Mouse (Mus musculus) fat pad, adult 2 months (tissue): ENCODE measurements around the gene St6galnac4.

Experiments used
- DNase-seq: peaks from one replicate; pipeline ENCODE4 v3.0.0-alpha.2; 2011; ENCODE audit warnings: low read depth, low spot score; ENCODE audit errors: extremely low read depth

Gene St6galnac4

DNA sequence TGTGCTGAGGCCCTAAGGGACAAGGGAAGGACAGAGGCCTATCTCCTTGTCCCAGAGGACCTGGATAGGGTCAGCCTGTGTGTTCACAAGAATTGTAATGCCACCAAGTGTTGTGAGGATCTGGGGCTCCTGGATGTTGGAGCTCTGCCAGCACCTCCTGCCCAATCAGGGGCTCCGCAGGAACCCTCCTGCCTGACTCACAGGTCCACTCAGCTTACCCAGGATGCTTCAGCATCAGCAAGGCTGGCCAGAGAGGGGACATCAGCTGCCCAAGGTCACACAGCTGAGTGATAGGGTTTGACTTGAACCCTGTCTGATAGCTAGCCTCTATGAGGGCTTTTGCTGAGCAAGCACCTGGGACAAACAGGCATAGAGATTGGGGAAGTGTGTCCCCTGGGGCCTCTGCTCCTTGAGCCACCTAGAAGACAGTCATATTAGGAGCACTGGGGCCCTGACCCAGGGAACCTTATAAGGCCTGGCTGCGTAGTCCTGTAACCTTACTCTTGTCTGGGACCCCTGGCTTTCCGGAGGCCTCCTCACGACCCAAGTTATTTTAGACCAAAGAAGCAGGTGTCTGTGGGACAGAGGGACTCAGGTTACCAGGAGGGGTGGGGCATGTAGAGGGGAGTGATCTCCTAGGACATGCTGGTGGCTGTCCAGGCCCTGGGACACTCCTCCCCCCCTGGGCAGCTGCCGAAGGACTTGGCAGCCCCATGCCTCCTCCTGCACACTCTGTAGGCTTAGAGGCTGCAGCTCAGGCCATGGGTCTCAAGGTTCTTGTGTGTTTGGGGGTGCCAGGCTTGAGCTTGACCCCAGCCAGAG, 39.2 kb downstream of the St6galnac4 start:
- no peak for DNase-seq

- DNase-seq = no peak
These were observed 40.6 kb downstream of the St6galnac4 start for GRCm38 (mm10) chr2:32627266-32628043.

- no peak for DNase-seq
These were observed 41.2 kb downstream of the St6galnac4 start for GRCm38 (mm10) chr2:32628044-32628550.

- DNase-seq = no peak
These were observed 41.8 kb downstream of the St6galnac4 start for GRCm38 (mm10) chr2:32628729-32629128.

DNA sequence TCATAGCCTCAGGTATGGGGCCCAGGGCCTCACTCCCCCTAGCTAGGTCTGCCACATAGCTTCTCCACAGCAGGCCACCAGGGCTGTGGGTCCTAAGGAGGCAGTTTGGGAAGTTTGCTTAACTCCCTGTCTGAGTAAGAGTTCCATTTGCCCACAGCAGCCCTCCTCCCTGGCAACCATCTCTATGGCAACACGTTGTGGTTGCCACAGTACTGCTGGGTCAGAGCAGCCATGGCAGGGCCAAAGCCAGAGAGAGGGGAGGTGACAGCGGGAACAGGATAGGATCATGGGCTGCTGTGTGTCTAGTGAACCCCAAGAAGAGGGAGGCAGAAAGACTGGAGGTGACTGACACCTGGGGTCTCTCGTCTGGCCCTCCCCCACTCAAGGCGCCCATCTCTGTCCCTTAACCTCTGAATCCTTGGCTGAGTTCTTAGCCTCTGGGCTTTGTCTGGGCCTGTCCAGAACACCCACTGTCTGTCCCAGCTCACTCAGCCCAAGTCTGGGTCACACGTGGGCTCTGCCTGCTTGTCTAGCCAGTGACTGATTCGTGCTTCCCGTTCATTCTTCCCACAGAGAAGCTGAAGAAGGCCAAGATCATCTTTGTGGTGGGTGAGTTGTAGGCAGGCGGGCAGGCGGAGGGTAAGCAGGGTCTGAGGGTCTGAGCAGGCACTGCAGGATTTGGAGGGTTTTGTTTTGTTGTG, 42.5 kb downstream of the St6galnac4 start:
- DNase-seq = no peak

- DNase-seq = no peak
These were observed 43.1 kb downstream of the St6galnac4 start for GRCm38 (mm10) chr2:32630036-32630435.

- DNase-seq = no peak
These were observed 44.2 kb downstream of the St6galnac4 start for GRCm38 (mm10) chr2:32631046-32631445.

- DNase-seq = no peak
These were observed 45.0 kb downstream of the St6galnac4 start for GRCm38 (mm10) chr2:32631737-32632394.

- no peak for DNase-seq
These were observed 46.8 kb downstream of the St6galnac4 start for GRCm38 (mm10) chr2:32633660-32634059.

GRCm38 (mm10) chr2:32634277-32635105, 47.6 kb downstream of the St6galnac4 start:
- no peak for DNase-seq

DNA sequence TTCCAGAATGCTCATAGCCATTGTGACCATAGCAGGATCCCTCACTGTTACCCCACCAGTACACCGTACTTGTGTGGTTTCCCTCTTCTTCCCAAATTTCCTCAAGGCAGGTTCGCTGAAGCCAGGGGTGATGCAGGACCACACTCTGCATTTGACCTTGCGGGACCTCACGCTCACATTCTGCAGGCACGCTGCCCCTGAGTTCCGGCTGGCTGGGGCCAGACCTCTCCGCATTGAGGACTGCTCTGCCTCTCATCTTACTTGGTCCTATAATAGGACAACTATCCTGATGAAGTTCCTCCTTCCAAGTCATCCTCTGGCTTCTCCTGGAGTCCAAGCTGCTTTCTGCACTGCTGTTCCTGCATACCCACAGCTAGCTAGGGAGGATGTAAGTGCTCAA, 49.7 kb downstream of the St6galnac4 start:
- DNase-seq = no peak

DNA sequence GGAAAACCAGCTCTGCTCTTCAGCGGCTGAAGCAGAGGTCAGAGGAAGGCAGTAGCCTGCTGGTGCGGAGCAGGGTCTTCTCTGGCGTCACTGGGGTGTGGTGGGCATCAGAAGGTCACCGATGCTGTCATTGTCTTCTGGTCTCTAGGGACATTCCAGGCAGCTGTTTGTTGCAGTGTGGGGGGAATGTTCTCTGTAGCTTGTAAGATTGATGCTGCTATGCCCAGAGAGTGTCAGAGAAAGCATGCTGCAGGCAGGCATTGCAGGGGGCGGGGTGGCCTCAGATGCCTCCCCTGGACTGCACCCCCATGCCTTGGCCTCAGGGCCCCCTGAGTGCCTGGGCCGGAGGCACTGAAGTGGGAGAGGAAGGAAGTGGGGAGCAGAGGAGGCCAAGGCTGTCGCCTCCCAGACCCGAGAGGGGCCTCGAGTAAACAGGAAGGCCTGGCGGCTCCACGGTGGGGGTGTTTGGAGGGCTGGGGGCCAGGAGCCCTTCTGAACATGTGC, 50.9 kb downstream of the St6galnac4 start:
- no peak for DNase-seq

GRCm38 (mm10) chr2:32639632-32640031, 52.7 kb downstream of the St6galnac4 start:
- no peak for DNase-seq

DNA sequence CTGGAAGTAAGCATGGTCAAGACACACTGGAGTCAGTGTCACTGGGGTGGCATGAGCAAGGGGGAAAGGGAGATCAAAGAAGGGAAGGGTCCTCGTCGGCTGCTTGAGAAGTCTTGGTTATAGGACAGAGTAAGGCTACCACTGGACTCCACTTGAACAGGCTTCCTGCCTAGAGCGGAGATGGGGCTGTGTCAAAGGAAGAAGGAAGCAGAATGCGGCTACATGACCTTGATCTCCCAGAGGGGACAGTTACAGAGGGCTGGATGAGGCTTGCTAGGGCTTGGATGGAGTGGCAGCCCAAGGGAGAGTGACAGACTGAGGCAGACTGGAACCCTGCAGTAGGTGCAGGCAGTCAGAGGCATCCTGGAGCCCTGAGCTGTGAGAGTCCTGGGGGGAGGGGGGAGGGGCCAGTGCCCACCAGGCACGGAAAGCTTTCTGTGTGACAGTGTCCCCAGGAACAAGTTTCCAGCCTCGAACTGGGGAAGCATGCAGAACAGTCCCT, 53.7 kb downstream of the St6galnac4 start:
- DNase-seq = no peak

- no peak for DNase-seq
These were observed 54.9 kb downstream of the St6galnac4 start for GRCm38 (mm10) chr2:32641810-32642209.

- DNase-seq = no peak
These were observed 55.9 kb downstream of the St6galnac4 start for GRCm38 (mm10) chr2:32642813-32643212.

DNA sequence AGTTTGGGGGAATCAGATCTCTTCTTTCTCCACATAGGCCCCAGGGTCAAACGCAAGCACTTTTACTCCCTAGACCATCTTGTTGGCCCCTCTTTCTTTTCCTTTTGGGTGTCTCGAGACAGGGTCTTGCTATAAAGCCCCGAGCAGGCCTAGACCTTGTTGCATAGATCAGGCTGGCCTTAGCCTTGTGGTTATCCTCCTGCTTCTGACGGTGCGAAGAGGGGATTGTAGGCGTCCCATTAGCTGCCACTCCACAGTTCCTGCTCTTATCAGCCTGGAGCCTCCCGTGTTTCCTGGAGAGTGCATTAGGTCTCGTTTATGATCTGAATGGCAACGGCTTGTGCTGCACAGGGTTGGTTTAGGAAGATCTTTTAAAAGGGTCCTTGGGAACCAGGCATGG, 57.2 kb downstream of the St6galnac4 start:
- no peak for DNase-seq

GRCm38 (mm10) chr2:32644799-32645475, 58.0 kb downstream of the St6galnac4 start:
- DNase-seq = no peak

- no peak for DNase-seq
These were observed 58.8 kb downstream of the St6galnac4 start for GRCm38 (mm10) chr2:32645647-32646046.
